Mouse (Mus musculus): Measurements from ENCODE around the gene Cdk1. TPM values are rescaled to one million over a fixed set of nuclear protein-coding genes. Genes with fewer than 3 reads are reported as not detected.

Cdk1 gene
- polyA plus RNA-seq, 1 experiment from 2014 or later: 343 TPM

Other genes starting within 250 kb of the Cdk1 start
- 6.9 and 7.2 TPM in 2 replicates for gene Rhobtb1, start 201.5 kb downstream of the Cdk1 start, polyA plus RNA-seq (2015; fragmentation: Nextera tagmentation; extraction: Ambion mirVana)
- 0.39 TPM in 2 replicates for gene A930033H14Rik, start 139.8 kb downstream of the Cdk1 start, polyA plus RNA-seq (2015; fragmentation: Nextera tagmentation; extraction: Ambion mirVana)
- gene Ank3, start 45.8 kb upstream of the Cdk1 start, polyA plus RNA-seq (2015; fragmentation: Nextera tagmentation; extraction: Ambion mirVana): 5.6 and 7.0 TPM in 2 replicates